In genomic region chr5:105776368-105776767, GRCm38 (mm10) we compare ENCODE assay signal across 16 mouse cellular contexts.
DNase-seq lines count a peak whose midpoint lies in the region; ATAC-seq lines count a peak whose summit lies in the region.
"Had no signal": no experiment of that assay in that cellular context is flagged by ENCODE, and none has a peak within 500 bp of the region (broad histone marks: within the 10 kb centered on the region; RNA-seq: fewer than 3 reads in every experiment).

No protein-coding gene starts in this region.

- peak overlapping the region; percentile 69 for H3K27ac ChIP-seq in kidney, embryonic 16.5 days (ENCODE audit: low read length)
- H3K27ac ChIP-seq in embryonic facial prominence, embryonic 15.5 days (replicated peaks): 0 out of 2 replicates have a peak overlapping the region, but pooled peaks have one; percentile 17
- H3K27ac ChIP-seq in hindbrain, embryonic 15.5 days (replicated peaks): peak overlapping the region; percentile 43
- H3K27ac ChIP-seq in midbrain, embryonic 16.5 days (ENCODE audit: low read length): peak overlapping the region; percentile 61
- H3K27ac ChIP-seq: limb, embryonic 13.5 days had no signal

- DNase-seq in kidney, adult 9 months: no peak
- no peak for DNase-seq in natural killer cell, adult 2 months (ENCODE audit: low spot score in 2 of 2)
- DNase-seq in gastrocnemius, postnatal 10 days: no peak
- DNase-seq: adrenal gland, postnatal 36 days; cerebellum, adult 9-10 months; gastrocnemius, postnatal 25 days; heart, postnatal 10 days; kidney, adult 18-20 months; retina, postnatal 1 day; thymus, postnatal 36 days had no signal

- H3K36me3 ChIP-seq in kidney, embryonic 16.5 days (ENCODE audit: insufficient read depth, low read length): no peaks in the 10 kb centered on the region
- no peaks in the 10 kb centered on the region for H3K36me3 ChIP-seq in embryonic facial prominence, embryonic 15.5 days
- H3K36me3 ChIP-seq in hindbrain, embryonic 15.5 days: no peaks in the 10 kb centered on the region
- no peaks in the 10 kb centered on the region; the same call in 1 of the 2 replicates for H3K36me3 ChIP-seq in midbrain, embryonic 16.5 days (ENCODE audit: control insufficient read depth, insufficient read depth, low read length)
- H3K36me3 ChIP-seq: limb, embryonic 13.5 days; neural tube, embryonic 13.5 days had no signal

- peaks cover 27% of the 10 kb centered on the region for H3K4me1 ChIP-seq in kidney, embryonic 16.5 days (ENCODE audit: insufficient read depth, low read length)
- H3K4me1 ChIP-seq in embryonic facial prominence, embryonic 15.5 days: peaks cover 19% of the 10 kb centered on the region
- H3K4me1 ChIP-seq in hindbrain, embryonic 15.5 days (replicated peaks): peaks cover 21% of the 10 kb centered on the region
- H3K4me1 ChIP-seq in midbrain, embryonic 16.5 days (ENCODE audit: control insufficient read depth, insufficient read depth, low read length): peaks cover 17% of the 10 kb centered on the region

- 31% methylated on average over 5 of the region's 5 CpGs for WGBS in kidney, embryonic 16.5 days
- WGBS in embryonic facial prominence, embryonic 15.5 days: 46% methylated on average over 5 of the region's 5 CpGs
- WGBS in hindbrain, embryonic 15.5 days: 44% methylated on average over 5 of the region's 5 CpGs
- WGBS in midbrain, embryonic 16.5 days: 67% methylated on average over 5 of the region's 5 CpGs

- H3K27me3 ChIP-seq in kidney, embryonic 16.5 days (ENCODE audit: insufficient read depth, low read length): no peaks in the 10 kb centered on the region
- no peaks in the 10 kb centered on the region for H3K27me3 ChIP-seq in embryonic facial prominence, embryonic 15.5 days
- H3K27me3 ChIP-seq in hindbrain, embryonic 15.5 days: no peaks in the 10 kb centered on the region
- H3K27me3 ChIP-seq in midbrain, embryonic 16.5 days (ENCODE audit: control insufficient read depth, insufficient read depth, low read depth, low read length): no peaks in the 10 kb centered on the region
- H3K27me3 ChIP-seq: limb, embryonic 13.5 days; neural tube, embryonic 13.5 days had no signal

- no peak overlapping the region for H3K4me2 ChIP-seq in kidney, embryonic 16.5 days (replicated peaks; ENCODE audit: low read depth, low read length)
- H3K4me2 ChIP-seq in embryonic facial prominence, embryonic 15.5 days (replicated peaks): no peak overlapping the region
- no peak overlapping the region for H3K4me2 ChIP-seq in hindbrain, embryonic 15.5 days
- no peak overlapping the region for H3K4me2 ChIP-seq in midbrain, embryonic 16.5 days (ENCODE audit: low read length)
- H3K4me2 ChIP-seq: limb, embryonic 13.5 days; neural tube, embryonic 13.5 days had no signal

- no peak overlapping the region for H3K4me3 ChIP-seq in kidney, embryonic 16.5 days (ENCODE audit: low read length)
- H3K4me3 ChIP-seq in embryonic facial prominence, embryonic 15.5 days (replicated peaks): no peak overlapping the region
- H3K4me3 ChIP-seq in hindbrain, embryonic 15.5 days: no peak overlapping the region
- H3K4me3 ChIP-seq in midbrain, embryonic 16.5 days (ENCODE audit: low read depth, low read length): no peak overlapping the region
- H3K4me3 ChIP-seq: limb, embryonic 13.5 days; neural tube, embryonic 13.5 days had no signal

- H3K9ac ChIP-seq in kidney, embryonic 16.5 days (replicated peaks; ENCODE audit: low read length): 0 out of 2 replicates have a peak overlapping the region, but pooled peaks have one; percentile 31
- H3K9ac ChIP-seq in embryonic facial prominence, embryonic 15.5 days: no peak overlapping the region
- no peak overlapping the region for H3K9ac ChIP-seq in hindbrain, embryonic 15.5 days
- H3K9ac ChIP-seq in midbrain, embryonic 16.5 days (ENCODE audit: low read depth, low read length): peak overlapping the region; percentile 34; the same call in 1 of the 2 replicates
- H3K9ac ChIP-seq: limb, embryonic 13.5 days; neural tube, embryonic 13.5 days had no signal

- ATAC-seq in kidney, embryonic 16.5 days (ENCODE audit: low FRiP score, low TSS enrichment): peak; percentile 53; the same call in 1 of the 2 replicates
- ATAC-seq in embryonic facial prominence, embryonic 15.5 days (ENCODE audit: insufficient number of reproducible peaks, low FRiP score, low TSS enrichment, low read depth): no peak
- ATAC-seq in hindbrain, embryonic 15.5 days (ENCODE audit: low FRiP score, low read depth): peak; percentile 52; the same call in 1 of the 2 replicates
- ATAC-seq in midbrain, embryonic 16.5 days: no peak

- no peaks in the 10 kb centered on the region for H3K9me3 ChIP-seq in kidney, embryonic 16.5 days (ENCODE audit: low read length)
- H3K9me3 ChIP-seq in embryonic facial prominence, embryonic 15.5 days (replicated peaks): no peaks in the 10 kb centered on the region
- H3K9me3 ChIP-seq in hindbrain, embryonic 15.5 days: no peaks in the 10 kb centered on the region
- H3K9me3 ChIP-seq in midbrain, embryonic 16.5 days (replicated peaks; ENCODE audit: control insufficient read depth, low read length, poor library complexity, severe bottlenecking): no peaks in the 10 kb centered on the region
- H3K9me3 ChIP-seq: neural tube, embryonic 13.5 days had no signal

Comparison
In these comparisons a context has a peak if more than half of its experiments do, and no peak if none do; other contexts are left out.
1. ATAC-seq: peak in kidney, embryonic 16.5 days (single experiment) and hindbrain, embryonic 15.5 days (single experiment); none in embryonic facial prominence, embryonic 15.5 days (single experiment) and midbrain, embryonic 16.5 days (single experiment).
2. H3K27ac ChIP-seq: peak in every context shown above with its lines; median percentile 69 in kidney, embryonic 16.5 days; 61 in midbrain, embryonic 16.5 days; 43 in hindbrain, embryonic 15.5 days; 17 in embryonic facial prominence, embryonic 15.5 days.
3. H3K9ac ChIP-seq: peak in kidney, embryonic 16.5 days (single experiment) and midbrain, embryonic 16.5 days (single experiment); none in embryonic facial prominence, embryonic 15.5 days (single experiment) and hindbrain, embryonic 15.5 days (single experiment).